Mouse (Mus musculus): ENCODE measurements around the gene Lsm6. TPM values are rescaled to one million over a fixed set of nuclear protein-coding genes. Genes with fewer than 3 reads are reported as not detected.

Lsm6 gene
- polyA plus RNA-seq, 2 experiments: 126 to 276 TPM

GRCm38 (mm10) chr8:78793231-78793630 is 27.7 kb downstream of the Lsm6 start:
- Histone ChIP-seq H3K4me1 (ENCODE audit: control insufficient read depth, insufficient read depth, low read length) (no peaks in the 10 kb centered on the region), H3K9me3 (ENCODE audit: control insufficient read depth, low read length) (no peaks in the 10 kb centered on the region), H3K27me3 (ENCODE audit: control insufficient read depth, insufficient read depth, low read length) (no peaks in the 10 kb centered on the region), H3K9ac (ENCODE audit: low read depth, low read length, severe bottlenecking) (no peak overlapping the region), H3K4me2 (replicated peaks; ENCODE audit: low read depth, low read length, severe bottlenecking) (no peak overlapping the region), H3K27ac (replicated peaks; ENCODE audit: low read depth, low read length) (no peak overlapping the region), H3K36me3 (ENCODE audit: control insufficient read depth, insufficient read depth, low read length) (no peaks in the 10 kb centered on the region), H3K4me3 (replicated peaks; ENCODE audit: low read length) (no peak overlapping the region)
- 69% methylated on average over 4 of the region's 4 CpGs for WGBS
- DNase-seq (ENCODE audit: low spot score) (no peak), ATAC-seq (ENCODE audit: low FRiP score, low read depth) (no peak)
- no peak for TF ChIP-seq POLR2A (IDR thresholded peaks at IDR 0.05; ENCODE audit: borderline replicate concordance, extremely low read depth, insufficient read depth, insufficient read length)

GRCm38 (mm10) chr8:78776816-78777215 is 44.1 kb downstream of the Lsm6 start:
- Histone ChIP-seq H3K4me1 (ENCODE audit: control insufficient read depth, insufficient read depth, low read length) (no peaks in the 10 kb centered on the region), H3K4me3 (replicated peaks; ENCODE audit: low read length) (no peak overlapping the region), H3K27me3 (ENCODE audit: control insufficient read depth, insufficient read depth, low read length) (no peaks in the 10 kb centered on the region), H3K36me3 (ENCODE audit: control insufficient read depth, insufficient read depth, low read length) (no peaks in the 10 kb centered on the region), H3K4me2 (replicated peaks; ENCODE audit: low read depth, low read length, severe bottlenecking) (no peak overlapping the region), H3K9ac (ENCODE audit: low read depth, low read length, severe bottlenecking) (no peak overlapping the region), H3K27ac (replicated peaks; ENCODE audit: low read depth, low read length) (no peak overlapping the region), H3K9me3 (ENCODE audit: control insufficient read depth, low read length) (no peaks in the 10 kb centered on the region)
- no peak for TF ChIP-seq POLR2A (IDR thresholded peaks at IDR 0.05; ENCODE audit: borderline replicate concordance, extremely low read depth, insufficient read depth, insufficient read length)
- WGBS: 88% methylated on average over 9 of the region's 9 CpGs
- no peak for ATAC-seq (ENCODE audit: low FRiP score, low read depth)
- DNase-seq (ENCODE audit: low spot score): no peak

GRCm38 (mm10) chr8:78771256-78771655 is 49.7 kb downstream of the Lsm6 start:
- Histone ChIP-seq H3K36me3 (ENCODE audit: control insufficient read depth, insufficient read depth, low read length) (no peaks in the 10 kb centered on the region), H3K4me2 (replicated peaks; ENCODE audit: low read depth, low read length, severe bottlenecking) (no peak overlapping the region), H3K9ac (ENCODE audit: low read depth, low read length, severe bottlenecking) (no peak overlapping the region), H3K4me1 (ENCODE audit: control insufficient read depth, insufficient read depth, low read length) (no peaks in the 10 kb centered on the region), H3K4me3 (replicated peaks; ENCODE audit: low read length) (no peak overlapping the region), H3K27ac (replicated peaks; ENCODE audit: low read depth, low read length) (no peak overlapping the region), H3K9me3 (ENCODE audit: control insufficient read depth, low read length) (no peaks in the 10 kb centered on the region), H3K27me3 (ENCODE audit: control insufficient read depth, insufficient read depth, low read length) (no peaks in the 10 kb centered on the region)
- ATAC-seq (ENCODE audit: low FRiP score, low read depth): no peak
- DNase-seq (ENCODE audit: low spot score): peak; percentile 9
- TF ChIP-seq POLR2A (IDR thresholded peaks at IDR 0.05; ENCODE audit: borderline replicate concordance, extremely low read depth, insufficient read depth, insufficient read length): no peak
- 60% methylated on average over 7 of the region's 7 CpGs for WGBS

GRCm38 (mm10) chr8:78770584-78770983 is 50.4 kb downstream of the Lsm6 start:
- H3K27me3 ChIP-seq (ENCODE audit: control insufficient read depth, insufficient read depth, low read length): no peaks in the 10 kb centered on the region
- no peak overlapping the region for H3K9ac ChIP-seq (ENCODE audit: low read depth, low read length, severe bottlenecking)
- H3K9me3 ChIP-seq (ENCODE audit: control insufficient read depth, low read length): no peaks in the 10 kb centered on the region
- H3K4me2 ChIP-seq (replicated peaks; ENCODE audit: low read depth, low read length, severe bottlenecking): no peak overlapping the region
- no peaks in the 10 kb centered on the region for H3K4me1 ChIP-seq (ENCODE audit: control insufficient read depth, insufficient read depth, low read length)
- 96% methylated on average over 3 of the region's 3 CpGs for WGBS
- H3K4me3 ChIP-seq (replicated peaks; ENCODE audit: low read length): no peak overlapping the region
- no peak for TF ChIP-seq POLR2A (IDR thresholded peaks at IDR 0.05; ENCODE audit: borderline replicate concordance, extremely low read depth, insufficient read depth, insufficient read length)
- H3K36me3 ChIP-seq (ENCODE audit: control insufficient read depth, insufficient read depth, low read length): no peaks in the 10 kb centered on the region
- no peak overlapping the region for H3K27ac ChIP-seq (replicated peaks; ENCODE audit: low read depth, low read length)
- DNase-seq (ENCODE audit: low spot score): no peak
- no peak for ATAC-seq (ENCODE audit: low FRiP score, low read depth)

GRCm38 (mm10) chr8:78765556-78765955 is 55.4 kb downstream of the Lsm6 start:
- Histone ChIP-seq H3K36me3 (ENCODE audit: control insufficient read depth, insufficient read depth, low read length) (no peaks in the 10 kb centered on the region), H3K27me3 (ENCODE audit: control insufficient read depth, insufficient read depth, low read length) (no peaks in the 10 kb centered on the region), H3K4me3 (replicated peaks; ENCODE audit: low read length) (no peak overlapping the region), H3K9me3 (ENCODE audit: control insufficient read depth, low read length) (no peaks in the 10 kb centered on the region), H3K4me1 (ENCODE audit: control insufficient read depth, insufficient read depth, low read length) (no peaks in the 10 kb centered on the region), H3K27ac (replicated peaks; ENCODE audit: low read depth, low read length) (no peak overlapping the region), H3K9ac (ENCODE audit: low read depth, low read length, severe bottlenecking) (no peak overlapping the region), H3K4me2 (replicated peaks; ENCODE audit: low read depth, low read length, severe bottlenecking) (no peak overlapping the region)
- no peak for TF ChIP-seq POLR2A (IDR thresholded peaks at IDR 0.05; ENCODE audit: borderline replicate concordance, extremely low read depth, insufficient read depth, insufficient read length)
- no peak for ATAC-seq (ENCODE audit: low FRiP score, low read depth)
- 88% methylated on average over 1 of the region's 1 CpGs for WGBS
- DNase-seq (ENCODE audit: low spot score): no peak

- H3K9ac ChIP-seq (ENCODE audit: low read depth, low read length, severe bottlenecking): no peak overlapping the region
- DNase-seq (ENCODE audit: low spot score) (no peak), ATAC-seq (ENCODE audit: low FRiP score, low read depth) (no peak)
- no peaks in the 10 kb centered on the region for H3K9me3 ChIP-seq (ENCODE audit: control insufficient read depth, low read length)
- no peaks in the 10 kb centered on the region for H3K4me1 ChIP-seq (ENCODE audit: control insufficient read depth, insufficient read depth, low read length)
- no peak overlapping the region for H3K4me3 ChIP-seq (replicated peaks; ENCODE audit: low read length)
- H3K36me3 ChIP-seq (ENCODE audit: control insufficient read depth, insufficient read depth, low read length): no peaks in the 10 kb centered on the region
- H3K4me2 ChIP-seq (replicated peaks; ENCODE audit: low read depth, low read length, severe bottlenecking): no peak overlapping the region
- no peak overlapping the region for H3K27ac ChIP-seq (replicated peaks; ENCODE audit: low read depth, low read length)
- TF ChIP-seq POLR2A (IDR thresholded peaks at IDR 0.05; ENCODE audit: borderline replicate concordance, extremely low read depth, insufficient read depth, insufficient read length): no peak
- no peaks in the 10 kb centered on the region for H3K27me3 ChIP-seq (ENCODE audit: control insufficient read depth, insufficient read depth, low read length)
These were observed 56.0 kb downstream of the Lsm6 start for GRCm38 (mm10) chr8:78764976-78765375.
